Mouse (Mus musculus) kidney, adult 8-10 months (tissue): ENCODE data around the gene Gabra2.

Experiments used
- DNase-seq, 2 experiments: peaks; one replicate each; pipeline ENCODE4 v3.0.0; 2022

Gabra2 gene

DNA sequence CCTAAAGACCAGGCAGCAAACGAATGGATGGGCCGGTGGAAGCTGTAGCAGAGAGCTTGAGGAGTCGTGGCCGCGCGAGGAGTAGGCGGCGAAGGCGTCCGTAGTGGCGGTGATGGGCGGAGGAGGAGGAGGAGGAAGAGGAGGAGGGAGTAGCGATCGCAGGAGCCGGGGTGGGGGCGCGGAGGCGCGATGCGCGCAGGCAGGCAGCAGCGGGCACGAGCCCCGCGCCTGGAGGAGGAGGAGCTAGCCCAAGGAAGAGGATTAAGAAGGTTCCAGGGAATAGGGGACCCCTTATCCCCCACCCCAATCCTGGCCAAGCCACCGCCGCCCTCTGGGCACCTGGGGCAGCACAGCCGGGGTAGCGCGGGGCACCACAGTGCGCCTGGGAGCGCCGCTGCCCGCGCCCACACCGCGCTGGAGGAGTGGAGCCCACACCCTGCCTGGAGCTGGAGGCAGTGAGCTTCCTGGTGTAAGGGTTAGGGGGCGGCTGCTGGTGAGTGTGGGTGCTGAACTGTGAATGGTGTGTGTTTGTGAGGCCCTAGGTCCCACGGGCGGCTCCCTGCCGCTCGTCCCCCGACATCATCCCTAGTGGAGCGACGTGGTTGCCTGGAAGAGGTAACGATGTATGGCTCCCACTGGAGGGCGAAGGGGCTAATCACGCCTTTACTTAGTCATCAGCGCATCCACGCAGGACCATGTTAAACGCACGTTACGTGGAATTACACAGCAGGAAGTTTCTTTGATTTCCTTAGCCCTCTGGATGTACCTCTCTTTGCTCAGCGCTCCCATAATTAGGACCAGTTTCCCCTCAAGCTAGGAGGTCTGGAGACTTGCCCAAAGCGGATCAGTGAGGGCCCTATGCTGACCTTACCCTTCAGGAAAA lies at the start of gene Gabra2:
Gabra2 (minus strand) TSS at position 125 of the 883 bp plus-strand sequence.
- no peak for DNase-seq

GRCm38 (mm10) chr5:71136691-71137090 lies 41.0 kb upstream of the Gabra2 start:
- DNase-seq: no peak

GRCm38 (mm10) chr5:71135840-71136239 lies 40.2 kb upstream of the Gabra2 start:
- DNase-seq: no peak

DNA sequence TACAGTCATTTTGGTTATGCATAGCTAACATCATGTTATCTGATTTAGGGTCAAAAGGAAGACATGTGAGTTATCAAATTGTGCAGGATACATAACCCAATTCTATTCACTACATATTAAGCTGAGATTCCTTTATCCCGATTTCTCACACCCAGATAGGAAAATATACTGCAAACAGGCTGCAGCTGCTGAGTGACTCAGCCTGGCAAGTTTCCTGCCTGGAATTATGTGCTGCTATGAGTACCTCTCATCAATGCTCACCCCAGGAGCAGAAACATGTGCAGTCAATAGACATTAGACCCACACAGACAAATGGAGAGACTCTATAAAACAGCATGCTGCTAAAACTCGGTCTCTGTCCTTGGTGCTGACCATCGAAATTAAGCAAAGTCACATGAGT lies 32.1 kb upstream of the Gabra2 start:
- DNase-seq: no peak

GRCm38 (mm10) chr5:71115216-71115615 lies 19.6 kb upstream of the Gabra2 start:
- DNase-seq: no peak

DNA sequence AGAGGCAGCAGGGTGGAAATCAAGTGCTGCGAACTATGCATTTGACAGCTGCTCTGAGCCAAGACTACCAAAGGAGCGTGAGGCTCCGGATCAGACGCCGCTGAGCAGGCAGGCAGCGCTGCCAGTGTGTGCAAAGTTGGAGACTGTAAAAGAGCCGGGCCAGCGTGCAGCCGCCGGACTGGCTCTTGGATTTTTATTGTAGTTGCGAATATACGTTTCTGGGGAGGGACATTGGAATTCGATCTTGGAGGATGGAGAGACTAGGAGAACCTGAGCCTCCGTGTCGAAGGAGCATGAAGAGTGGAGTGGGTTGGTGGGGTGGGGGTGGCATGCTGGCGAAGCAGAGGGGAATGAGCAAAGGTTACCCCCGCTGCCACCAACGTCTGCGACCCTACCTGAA lies 469 bp downstream of the Gabra2 start:
- no peak for DNase-seq

GRCm38 (mm10) chr5:71094776-71095175 lies 873 bp downstream of the Gabra2 start:
- DNase-seq: no peak

GRCm38 (mm10) chr5:71093807-71094206 lies 1.8 kb downstream of the Gabra2 start:
- no peak for DNase-seq

- DNase-seq: no peak
These were observed 3.2 kb downstream of the Gabra2 start for GRCm38 (mm10) chr5:71092475-71092874.

DNA sequence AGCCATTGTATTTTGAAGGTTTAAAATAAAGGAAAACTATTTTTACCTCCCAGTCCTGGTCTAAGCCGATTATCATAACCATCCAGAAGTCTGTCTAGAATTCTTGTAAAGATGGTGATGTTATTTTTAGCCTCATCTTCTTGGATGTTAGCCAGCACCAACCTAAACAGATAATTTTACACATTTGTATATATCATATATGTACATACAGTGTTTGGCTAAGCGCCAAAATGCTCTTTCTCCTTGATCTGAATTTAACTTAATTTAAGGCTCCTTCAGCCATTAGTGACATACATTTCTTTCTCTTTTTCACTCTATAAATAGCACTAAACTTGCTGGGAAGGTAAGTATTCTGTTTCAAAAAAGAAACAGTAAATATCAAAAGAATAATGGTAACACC lies 3.7 kb downstream of the Gabra2 start:
- DNase-seq: no peak

- no peak for DNase-seq
These were observed 16.8 kb downstream of the Gabra2 start for GRCm38 (mm10) chr5:71078861-71079260.

DNA sequence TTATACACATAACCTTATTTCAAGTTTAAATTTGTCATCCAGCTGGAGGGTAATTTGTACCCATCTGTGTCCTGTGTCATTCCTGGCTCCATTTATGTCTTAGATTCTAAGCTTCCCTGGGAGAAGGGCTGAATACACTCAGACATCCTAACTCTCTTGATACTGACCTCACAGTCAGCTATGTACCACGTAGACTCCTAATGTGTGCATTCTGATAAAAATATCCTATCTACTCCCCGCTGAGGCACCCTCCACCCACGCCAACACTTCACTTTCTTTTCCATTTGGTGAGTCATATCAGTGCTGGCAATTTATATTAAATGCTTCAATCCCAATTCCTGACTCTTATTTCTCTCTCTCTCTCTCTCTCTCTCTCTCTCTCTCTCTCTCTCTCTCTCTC lies 34.0 kb downstream of the Gabra2 start:
- DNase-seq: no peak

DNA sequence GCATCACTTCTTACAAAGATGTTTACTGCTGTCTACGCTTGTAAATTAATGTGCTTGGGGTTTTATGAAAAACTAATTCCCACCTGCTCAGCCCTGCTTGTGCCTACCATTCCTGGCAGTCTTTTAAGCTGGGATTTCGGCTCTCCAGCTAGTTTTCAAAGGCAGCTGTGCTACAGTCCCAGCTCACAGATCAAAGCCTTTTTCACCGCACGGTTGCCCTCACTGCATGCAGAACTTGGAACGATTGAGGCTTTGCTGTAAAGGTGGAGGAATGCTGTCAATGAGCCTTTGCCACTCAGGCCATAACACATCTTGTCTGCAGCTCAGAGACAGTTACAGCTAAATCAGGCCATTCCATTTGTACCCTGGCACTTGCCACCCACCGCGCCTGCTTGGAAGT lies 37.6 kb downstream of the Gabra2 start:
- no peak for DNase-seq

DNA sequence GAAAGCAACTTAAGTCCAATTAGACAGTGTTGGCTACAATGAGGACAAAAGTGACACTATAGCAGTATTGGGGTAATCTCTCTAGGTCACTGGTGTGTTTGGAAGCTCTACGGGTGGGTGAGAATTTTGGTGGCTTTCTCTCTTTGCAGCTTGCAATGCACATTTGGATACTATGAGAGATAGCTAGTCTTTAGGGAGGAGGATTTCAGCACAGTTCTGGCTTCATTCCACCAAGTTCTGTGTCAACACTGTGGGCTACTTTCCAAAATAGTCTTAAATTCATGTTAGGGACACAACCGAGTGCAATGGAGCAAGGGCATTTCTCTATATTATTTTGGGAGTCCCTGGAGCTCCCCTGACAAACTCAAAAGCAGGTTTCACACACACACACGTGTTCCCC lies 58.3 kb downstream of the Gabra2 start:
- no peak for DNase-seq

DNA sequence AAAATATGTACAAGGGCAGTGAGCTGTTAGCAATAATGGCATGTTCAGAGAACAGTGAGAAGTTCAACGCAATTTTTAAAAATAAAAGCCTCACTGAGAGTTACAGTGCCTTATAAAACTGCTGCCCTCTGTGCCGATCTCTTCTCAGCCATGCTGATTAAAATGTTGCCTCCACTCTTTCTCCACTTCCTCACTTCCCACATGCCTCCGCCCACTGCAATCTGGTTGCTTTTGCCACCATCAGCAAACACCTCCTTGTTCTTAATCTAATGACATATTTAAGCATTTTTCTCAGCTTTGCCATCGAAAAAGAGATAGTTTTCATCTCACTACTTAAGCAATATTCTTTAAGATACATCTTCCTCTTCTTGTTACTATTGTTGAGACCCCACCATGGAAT lies 69.7 kb downstream of the Gabra2 start:
- DNase-seq: no peak

DNA sequence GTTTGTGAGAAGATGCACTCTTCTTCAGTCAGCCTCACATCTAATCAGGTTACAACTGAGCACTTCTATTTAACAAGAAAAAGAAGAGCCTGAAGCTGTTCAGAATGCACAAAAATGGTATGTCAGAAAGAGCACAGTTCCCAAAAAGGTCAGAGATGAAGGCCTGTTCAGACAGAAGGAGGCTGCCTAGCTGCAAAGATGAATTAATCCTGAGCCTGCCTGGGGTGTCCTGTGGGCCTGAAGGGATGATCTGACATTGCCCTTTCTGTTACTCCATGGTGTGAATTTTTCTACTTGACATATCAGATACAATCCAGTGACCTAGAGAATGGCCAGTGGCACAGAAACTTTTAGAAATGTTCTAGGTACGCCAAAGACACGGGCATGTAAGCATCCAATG lies 83.9 kb downstream of the Gabra2 start:
- no peak for DNase-seq

DNA sequence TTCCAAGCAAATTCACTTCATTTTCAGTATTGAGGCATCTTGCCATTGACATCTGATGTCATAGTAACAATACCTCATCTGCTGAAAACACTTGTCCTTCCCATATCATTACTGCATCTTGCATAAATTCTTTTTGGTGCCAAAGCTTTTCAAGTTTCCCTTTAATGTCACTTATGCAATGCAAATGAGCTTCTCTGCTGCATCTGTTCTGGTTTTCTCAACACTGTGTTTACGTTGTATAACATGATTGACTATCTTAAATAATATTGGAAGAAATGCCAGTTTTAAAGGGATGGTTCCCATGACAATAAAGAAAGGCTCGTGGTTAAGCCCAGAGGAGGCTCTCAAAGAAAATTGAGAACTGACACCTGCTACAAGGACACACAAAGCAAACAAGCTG lies 84.4 kb downstream of the Gabra2 start:
- no peak for DNase-seq

DNA sequence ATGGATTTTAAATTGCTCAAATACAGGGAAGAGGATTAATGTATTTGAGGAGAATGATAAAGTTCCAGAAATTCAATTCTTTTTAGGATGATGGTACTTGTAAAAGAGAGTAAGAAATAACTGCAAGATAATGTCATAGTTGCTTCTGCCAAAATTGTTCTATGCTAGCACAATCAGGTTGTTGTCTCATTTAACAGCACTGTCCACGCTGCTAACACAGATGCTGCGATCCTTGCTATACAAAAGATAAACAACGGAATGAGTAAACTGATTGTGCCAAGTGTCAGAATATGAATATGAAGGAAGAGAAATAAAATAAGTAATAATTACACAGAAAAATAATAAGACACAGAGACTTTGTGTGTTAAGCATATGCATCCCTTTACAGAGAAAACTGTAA lies 84.9 kb downstream of the Gabra2 start:
- no peak for DNase-seq

DNA sequence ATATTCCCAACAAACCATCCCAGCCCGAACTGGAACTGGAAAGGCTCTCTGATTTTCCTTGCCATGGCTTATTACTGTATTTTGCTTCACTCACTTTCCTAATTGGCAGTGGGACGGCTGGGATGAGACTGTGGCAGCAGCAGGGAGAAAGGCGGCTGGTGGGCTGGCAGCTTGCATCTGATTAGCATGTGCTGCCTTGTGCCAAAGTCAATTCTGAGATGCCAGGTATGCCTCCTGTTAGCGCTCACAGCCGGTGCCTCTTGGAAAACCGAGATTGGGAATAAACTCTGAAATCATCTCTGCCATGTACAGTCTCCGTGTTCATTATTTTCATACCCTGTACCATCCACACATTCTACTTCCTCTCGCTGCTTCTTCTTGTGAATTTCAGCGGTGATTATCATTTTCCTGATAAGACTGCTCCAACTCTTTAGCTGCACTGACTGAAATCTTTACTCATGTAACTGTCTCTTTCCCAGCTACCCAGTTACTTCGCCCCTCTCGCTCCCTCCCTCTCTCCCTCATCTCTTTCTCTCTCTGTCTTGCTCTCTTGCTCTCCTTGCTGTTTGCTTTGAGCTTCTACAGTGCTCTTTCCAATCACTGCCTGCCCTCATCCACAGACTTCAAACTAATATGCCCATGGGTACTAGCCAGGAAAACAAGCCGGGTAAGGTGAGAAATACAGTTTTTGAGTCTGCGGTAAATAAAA lies 99.9 kb downstream of the Gabra2 start:
- no peak for DNase-seq

GRCm38 (mm10) chr5:70993281-70993680 lies 102.4 kb downstream of the Gabra2 start:
- no peak for DNase-seq

DNA sequence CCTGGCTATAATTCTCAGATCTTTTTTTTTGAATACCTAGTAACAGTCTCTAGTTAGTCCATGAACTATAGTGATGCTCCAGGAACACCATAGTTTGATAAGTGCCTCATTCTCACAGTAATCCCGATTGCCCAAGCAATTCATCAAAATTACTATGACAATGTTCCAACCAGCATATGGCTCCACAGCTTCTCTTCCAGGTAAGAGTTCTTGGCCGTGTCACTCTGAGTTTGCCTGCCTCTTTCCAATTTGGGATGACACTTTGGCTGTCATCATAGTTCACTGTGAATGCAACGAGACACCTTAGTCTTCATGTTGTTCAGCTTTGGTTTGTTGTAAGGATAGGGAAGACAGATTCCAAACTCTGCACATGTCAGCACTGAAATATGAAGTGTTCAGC lies 104.8 kb downstream of the Gabra2 start:
- no peak for DNase-seq
